Mouse (Mus musculus) bone marrow macrophage, adult 2 months (primary cell): ENCODE measurements around the gene Pcx.

ENCODE experiments used
- CTCF ChIP-seq: IDR thresholded peaks from 2 replicates; pipeline ENCODE4 v1.5.1; 2012; ENCODE audit warnings: low read depth, mild to moderate bottlenecking, low read length, moderate library complexity
- POLR2A ChIP-seq: IDR thresholded peaks from 2 replicates; pipeline ENCODE4 v1.6.1; 2012; ENCODE audit warnings: mild to moderate bottlenecking, low read depth, low read length, borderline replicate concordance

- no peak for TF ChIP-seq CTCF
- TF ChIP-seq POLR2A: no peak
Observed at GRCm38 (mm10) chr19:4540992-4541391, 30.7 kb downstream of the Pcx start.
